Mouse (Mus musculus): ENCODE results near the gene Flcn. TPM values are rescaled to one million over a fixed set of nuclear protein-coding genes. Genes with fewer than 3 reads are reported as not detected.

The Flcn gene
- polyA plus RNA-seq, 1 experiment from 2014 or later = 30.6 TPM

GRCm38 (mm10) chr11:59777259-59777658 lies 32.6 kb downstream of the Flcn start:
- H3K27ac ChIP-seq = no peak overlapping the region
- TF ChIP-seq CTCF (IDR thresholded peaks at IDR 0.05; ENCODE audit: low read depth) = no peak
- H3K9me3 ChIP-seq (replicated peaks; ENCODE audit: low read length) = no peaks in the 10 kb centered on the region
- ATAC-seq (replicated peaks; ENCODE audit: low FRiP score, low read depth) (no peak), DNase-seq (ENCODE audit: low spot score) (no peak)
- H3K36me3 ChIP-seq (ENCODE audit: insufficient read depth, low read length) = peaks cover 41% of the 10 kb centered on the region
- no peaks in the 10 kb centered on the region for H3K4me1 ChIP-seq (replicated peaks; ENCODE audit: insufficient read depth, low read length)
- no peak overlapping the region for H3K4me3 ChIP-seq (replicated peaks; ENCODE audit: low read depth, low read length)
- H3K4me2 ChIP-seq (ENCODE audit: low read length) = no peak overlapping the region
- H3K9ac ChIP-seq (ENCODE audit: low read depth, low read length) = no peak overlapping the region
- 84% methylated on average over 5 of the region's 5 CpGs for WGBS
- no peaks in the 10 kb centered on the region for H3K27me3 ChIP-seq (ENCODE audit: insufficient read depth, low read length)

GRCm38 (mm10) chr11:59775435-59776148 lies 34.2 kb downstream of the Flcn start:
- peaks cover 58% of the 10 kb centered on the region for H3K36me3 ChIP-seq (ENCODE audit: insufficient read depth, low read length)
- H3K4me3 ChIP-seq (replicated peaks; ENCODE audit: low read depth, low read length) = no peak overlapping the region
- no peak overlapping the region for H3K27ac ChIP-seq
- no peaks in the 10 kb centered on the region for H3K4me1 ChIP-seq (replicated peaks; ENCODE audit: insufficient read depth, low read length)
- no peaks in the 10 kb centered on the region for H3K9me3 ChIP-seq (replicated peaks; ENCODE audit: low read length)
- H3K9ac ChIP-seq (ENCODE audit: low read depth, low read length) = no peak overlapping the region
- DNase-seq (ENCODE audit: low spot score) (peak; percentile 16), ATAC-seq (replicated peaks; ENCODE audit: low FRiP score, low read depth) (peak; percentile 55; the same call in 1 of the 2 replicates)
- H3K27me3 ChIP-seq (ENCODE audit: insufficient read depth, low read length) = no peaks in the 10 kb centered on the region
- H3K4me2 ChIP-seq (ENCODE audit: low read length) = no peak overlapping the region
- peak; percentile 48 for TF ChIP-seq CTCF (IDR thresholded peaks at IDR 0.05; ENCODE audit: low read depth)
- 72% methylated on average over 13 of the region's 13 CpGs for WGBS

GRCm38 (mm10) chr11:59774522-59774921 lies 35.3 kb downstream of the Flcn start:
- H3K27me3 ChIP-seq (ENCODE audit: insufficient read depth, low read length) = no peaks in the 10 kb centered on the region
- H3K4me2 ChIP-seq (ENCODE audit: low read length) = no peak overlapping the region
- DNase-seq (ENCODE audit: low spot score) = no peak
- H3K9me3 ChIP-seq (replicated peaks; ENCODE audit: low read length) = no peaks in the 10 kb centered on the region
- ATAC-seq (replicated peaks; ENCODE audit: low FRiP score, low read depth) = no peak
- H3K4me3 ChIP-seq (replicated peaks; ENCODE audit: low read depth, low read length) = no peak overlapping the region
- H3K36me3 ChIP-seq (ENCODE audit: insufficient read depth, low read length) = peaks cover 63% of the 10 kb centered on the region
- WGBS = 85% methylated on average over 4 of the region's 4 CpGs
- H3K9ac ChIP-seq (ENCODE audit: low read depth, low read length) = no peak overlapping the region
- H3K4me1 ChIP-seq (replicated peaks; ENCODE audit: insufficient read depth, low read length) = no peaks in the 10 kb centered on the region
- no peak for TF ChIP-seq CTCF (IDR thresholded peaks at IDR 0.05; ENCODE audit: low read depth)
- H3K27ac ChIP-seq = no peak overlapping the region

GRCm38 (mm10) chr11:59772902-59773301 lies 36.9 kb downstream of the Flcn start:
- Histone ChIP-seq H3K4me1 (replicated peaks; ENCODE audit: insufficient read depth, low read length) (no peaks in the 10 kb centered on the region), H3K27ac (no peak overlapping the region), H3K9ac (ENCODE audit: low read depth, low read length) (no peak overlapping the region), H3K27me3 (ENCODE audit: insufficient read depth, low read length) (no peaks in the 10 kb centered on the region), H3K4me3 (replicated peaks; ENCODE audit: low read depth, low read length) (no peak overlapping the region), H3K4me2 (ENCODE audit: low read length) (no peak overlapping the region), H3K9me3 (replicated peaks; ENCODE audit: low read length) (no peaks in the 10 kb centered on the region), H3K36me3 (ENCODE audit: insufficient read depth, low read length) (peaks cover 77% of the 10 kb centered on the region)
- DNase-seq (ENCODE audit: low spot score) (no peak), ATAC-seq (replicated peaks; ENCODE audit: low FRiP score, low read depth) (no peak)
- TF ChIP-seq CTCF (IDR thresholded peaks at IDR 0.05; ENCODE audit: low read depth) = no peak
- WGBS = 85% methylated on average over 4 of the region's 4 CpGs

GRCm38 (mm10) chr11:59772291-59772690 lies 37.5 kb downstream of the Flcn start:
- Histone ChIP-seq H3K4me1 (replicated peaks; ENCODE audit: insufficient read depth, low read length) (no peaks in the 10 kb centered on the region), H3K4me3 (replicated peaks; ENCODE audit: low read depth, low read length) (no peak overlapping the region), H3K27ac (no peak overlapping the region), H3K9me3 (replicated peaks; ENCODE audit: low read length) (no peaks in the 10 kb centered on the region), H3K36me3 (ENCODE audit: insufficient read depth, low read length) (peaks cover 82% of the 10 kb centered on the region), H3K4me2 (ENCODE audit: low read length) (no peak overlapping the region), H3K9ac (ENCODE audit: low read depth, low read length) (no peak overlapping the region), H3K27me3 (ENCODE audit: insufficient read depth, low read length) (no peaks in the 10 kb centered on the region)
- TF ChIP-seq CTCF (IDR thresholded peaks at IDR 0.05; ENCODE audit: low read depth) = no peak
- WGBS = 91% methylated on average over 2 of the region's 2 CpGs
- DNase-seq (ENCODE audit: low spot score) (no peak), ATAC-seq (replicated peaks; ENCODE audit: low FRiP score, low read depth) (no peak)

- H3K9ac ChIP-seq (ENCODE audit: low read depth, low read length) = no peak overlapping the region
- H3K4me2 ChIP-seq (ENCODE audit: low read length) = no peak overlapping the region
- 93% methylated on average over 7 of the region's 7 CpGs for WGBS
- no peak for ATAC-seq (replicated peaks; ENCODE audit: low FRiP score, low read depth)
- DNase-seq (ENCODE audit: low spot score) = no peak
- H3K27me3 ChIP-seq (ENCODE audit: insufficient read depth, low read length) = no peaks in the 10 kb centered on the region
- no peaks in the 10 kb centered on the region for H3K9me3 ChIP-seq (replicated peaks; ENCODE audit: low read length)
- TF ChIP-seq CTCF (IDR thresholded peaks at IDR 0.05; ENCODE audit: low read depth) = no peak
- H3K4me3 ChIP-seq (replicated peaks; ENCODE audit: low read depth, low read length) = no peak overlapping the region
- H3K4me1 ChIP-seq (replicated peaks; ENCODE audit: insufficient read depth, low read length) = no peaks in the 10 kb centered on the region
- peaks cover 79% of the 10 kb centered on the region for H3K36me3 ChIP-seq (ENCODE audit: insufficient read depth, low read length)
- H3K27ac ChIP-seq = no peak overlapping the region
These were observed 39.1 kb downstream of the Flcn start for GRCm38 (mm10) chr11:59770753-59771152.

- DNase-seq (ENCODE audit: low spot score) = no peak
- no peak overlapping the region for H3K4me2 ChIP-seq (ENCODE audit: low read length)
- no peak overlapping the region for H3K4me3 ChIP-seq (replicated peaks; ENCODE audit: low read depth, low read length)
- H3K9me3 ChIP-seq (replicated peaks; ENCODE audit: low read length) = no peaks in the 10 kb centered on the region
- H3K27me3 ChIP-seq (ENCODE audit: insufficient read depth, low read length) = no peaks in the 10 kb centered on the region
- no peak for ATAC-seq (replicated peaks; ENCODE audit: low FRiP score, low read depth)
- 88% methylated on average over 6 of the region's 6 CpGs for WGBS
- H3K27ac ChIP-seq = no peak overlapping the region
- peaks cover 83% of the 10 kb centered on the region for H3K36me3 ChIP-seq (ENCODE audit: insufficient read depth, low read length)
- H3K9ac ChIP-seq (ENCODE audit: low read depth, low read length) = no peak overlapping the region
- H3K4me1 ChIP-seq (replicated peaks; ENCODE audit: insufficient read depth, low read length) = no peaks in the 10 kb centered on the region
- no peak for TF ChIP-seq CTCF (IDR thresholded peaks at IDR 0.05; ENCODE audit: low read depth)
These were observed 40.1 kb downstream of the Flcn start for GRCm38 (mm10) chr11:59769738-59770137.

Measured in kidney, postnatal 0 days (tissue).